ENCODE assay signal across 1 mouse cellular context in the genomic region with DNA sequence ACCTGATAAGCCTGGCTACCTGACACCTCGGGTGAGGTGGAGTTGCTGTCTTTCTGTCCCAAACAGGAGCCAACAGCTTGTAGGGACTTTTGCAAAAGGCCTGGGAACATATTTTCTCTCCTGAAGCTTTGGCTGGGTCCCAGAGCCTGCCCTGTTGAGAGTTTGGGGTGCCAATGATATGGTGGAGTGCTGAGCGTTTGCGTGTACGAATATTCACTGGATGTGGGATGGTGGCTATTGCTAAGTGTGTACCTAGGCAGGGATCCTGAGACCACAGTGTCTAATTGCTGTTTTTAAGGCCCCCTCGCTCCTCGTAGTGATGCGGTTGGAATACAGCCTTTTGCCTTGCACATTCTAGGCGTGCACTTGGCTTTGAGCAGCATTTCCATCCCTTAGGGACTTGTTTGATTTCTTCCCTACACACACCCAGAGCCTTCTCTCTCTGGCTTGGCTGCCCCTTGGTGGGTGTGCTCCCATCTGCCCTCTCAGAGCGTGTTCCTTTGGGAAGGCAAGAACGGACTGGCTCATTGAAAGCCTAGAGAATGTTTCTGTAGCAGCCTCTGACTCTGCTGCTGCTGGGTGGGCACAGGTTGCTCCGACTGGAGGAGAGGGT.
TF ChIP-seq lines count a peak whose summit lies in the region.

No protein-coding gene starts in this region.

TF ChIP-seq in CH12.LX, 34 proteins besides CTCF, POLR2A, EP300 and RAD21:
- TF ChIP-seq SMC3 (IDR thresholded peaks at IDR 0.05; ENCODE audit: low read depth, low read length): no peak
- no peak for TF ChIP-seq MAZ (IDR thresholded peaks at IDR 0.05; ENCODE audit: low read depth, low read length)
- no peak for TF ChIP-seq ZKSCAN1 (IDR thresholded peaks at IDR 0.05; ENCODE audit: borderline replicate concordance, low read depth, low read length)
- TF ChIP-seq ELF1 (IDR thresholded peaks at IDR 0.05; ENCODE audit: low read depth, low read length): no peak
- no peak for TF ChIP-seq CHD2 (IDR thresholded peaks at IDR 0.05; ENCODE audit: low read length)
- no peak for TF ChIP-seq MAFK (IDR thresholded peaks at IDR 0.05; ENCODE audit: insufficient replicate concordance, low read length)
- TF ChIP-seq ZMIZ1 (IDR thresholded peaks at IDR 0.05; ENCODE audit: low read depth, low read length): no peak
